In genomic region chr4:118269999-118270398, GRCm38 (mm10) we compare ENCODE assay signal across 9 mouse cellular contexts. TPM values are rescaled to one million over a fixed set of nuclear protein-coding genes. Genes with fewer than 3 reads are reported as not detected.
DNase-seq lines count a peak whose midpoint lies in the region; ATAC-seq and TF ChIP-seq lines count a peak whose summit lies in the region.
"Had no signal": no experiment of that assay in that cellular context is flagged by ENCODE, and none has a peak within 500 bp of the region (broad histone marks: within the 10 kb centered on the region; RNA-seq: fewer than 3 reads in every experiment).

No protein-coding gene starts in this region.

- H3K4me2 ChIP-seq in midbrain, embryonic 11.5 days, result no peak overlapping the region
- no peak overlapping the region for H3K4me2 ChIP-seq in midbrain, embryonic 13.5 days (replicated peaks)
- H3K4me2 ChIP-seq in hindbrain, postnatal 0 days (ENCODE audit: low read depth, low read length), result no peak overlapping the region

- peaks cover 15% of the 10 kb centered on the region for H3K36me3 ChIP-seq in midbrain, embryonic 11.5 days (ENCODE audit: control insufficient read depth, insufficient read depth, low read length)
- H3K36me3 ChIP-seq in midbrain, embryonic 13.5 days, result peaks cover 64% of the 10 kb centered on the region
- H3K36me3 ChIP-seq in hindbrain, postnatal 0 days (ENCODE audit: insufficient read depth, low read length), result peaks cover 10% of the 10 kb centered on the region; the same call in 1 of the 2 replicates

- WGBS in midbrain, embryonic 11.5 days, result 46% methylated on average over 6 of the region's 6 CpGs
- 39% methylated on average over 5 of the region's 6 CpGs for WGBS in midbrain, embryonic 13.5 days
- WGBS in hindbrain, postnatal 0 days, result 30% methylated on average over 6 of the region's 6 CpGs

- no peaks in the 10 kb centered on the region for H3K9me3 ChIP-seq in midbrain, embryonic 11.5 days (ENCODE audit: control insufficient read depth, low read length)
- H3K9me3 ChIP-seq in midbrain, embryonic 13.5 days, result no peaks in the 10 kb centered on the region
- H3K9me3 ChIP-seq in hindbrain, postnatal 0 days (ENCODE audit: low read length), result no peaks in the 10 kb centered on the region

- no peak overlapping the region for H3K27ac ChIP-seq in midbrain, embryonic 11.5 days (ENCODE audit: low read depth, low read length)
- H3K27ac ChIP-seq in midbrain, embryonic 13.5 days, result no peak overlapping the region
- 0 out of 2 replicates have a peak overlapping the region, but pooled peaks have one; percentile 5 for H3K27ac ChIP-seq in hindbrain, postnatal 0 days

- H3K4me3 ChIP-seq in midbrain, embryonic 11.5 days (ENCODE audit: low read depth, low read length), result no peak overlapping the region
- no peak overlapping the region for H3K4me3 ChIP-seq in midbrain, embryonic 13.5 days (replicated peaks)
- no peak overlapping the region for H3K4me3 ChIP-seq in hindbrain, postnatal 0 days (ENCODE audit: low read length)
- H3K4me3 ChIP-seq: myocyte had no signal

- H3K27me3 ChIP-seq in midbrain, embryonic 11.5 days (ENCODE audit: control insufficient read depth, insufficient read depth, low read length), result no peaks in the 10 kb centered on the region
- H3K27me3 ChIP-seq in midbrain, embryonic 13.5 days, result no peaks in the 10 kb centered on the region
- H3K27me3 ChIP-seq in hindbrain, postnatal 0 days (ENCODE audit: insufficient read depth, low read length), result no peaks in the 10 kb centered on the region

- peaks cover 31% of the 10 kb centered on the region for H3K4me1 ChIP-seq in midbrain, embryonic 11.5 days (ENCODE audit: control insufficient read depth, insufficient read depth, low read length)
- H3K4me1 ChIP-seq in midbrain, embryonic 13.5 days (replicated peaks), result peaks cover 73% of the 10 kb centered on the region
- peaks cover 23% of the 10 kb centered on the region for H3K4me1 ChIP-seq in hindbrain, postnatal 0 days (ENCODE audit: insufficient read depth, low read length)

- no peak overlapping the region for H3K9ac ChIP-seq in midbrain, embryonic 11.5 days (ENCODE audit: low read length)
- no peak overlapping the region; the same call in 1 of the 2 replicates for H3K9ac ChIP-seq in midbrain, embryonic 13.5 days (replicated peaks)
- H3K9ac ChIP-seq in hindbrain, postnatal 0 days (replicated peaks; ENCODE audit: low read length), result no peak overlapping the region

- ATAC-seq in midbrain, embryonic 11.5 days (ENCODE audit: low FRiP score), result no peak
- ATAC-seq in midbrain, embryonic 13.5 days, result no peak
- ATAC-seq in hindbrain, postnatal 0 days, result peak; percentile 42; the same call in 1 of the 2 replicates
- no peak for ATAC-seq in granulocyte monocyte progenitor cell, adult 5-6 weeks (replicated peaks; ENCODE audit: poor library complexity, severe bottlenecking)

- no peak for TF ChIP-seq CTCF in hindbrain, postnatal 0 days (IDR thresholded peaks at IDR 0.05; ENCODE audit: low read depth)

- peak; percentile 47 for DNase-seq in adrenal gland, postnatal 14 days
- no peak for DNase-seq in adrenal gland, adult 18-20 months (ENCODE audit: low spot score in 2 of 2)
- DNase-seq in midbrain, embryonic 11.5 days (ENCODE audit: low spot score, missing footprints), result peak; percentile 84
- DNase-seq in hindbrain, postnatal 0 days (ENCODE audit: low spot score), result peak; percentile 67
- peak; percentile 92 for DNase-seq in lung, postnatal 10 days
- no peak for DNase-seq in spleen, adult 12 weeks (ENCODE audit: low spot score)

RNA-seq across cellular contexts. Expression of gene Ptprf, which starts 21.2 kb away (rescaled TPM):
- 63.5 and 64.3 TPM in 2 replicates for total RNA-seq in adrenal gland, postnatal 14 days (2021)
- 10 to 100 TPM; 42.5 to 43.1 TPM for total RNA-seq in adrenal gland, adult 18-20 months (2021)
- polyA plus RNA-seq in midbrain, embryonic 11.5 days (2014; fragmentation: Nextera tagmentation; extraction: Ambion mirVana), result 60.1 and 63.5 TPM in 2 replicates
- polyA plus RNA-seq in midbrain, embryonic 13.5 days (2015; fragmentation: Nextera tagmentation; extraction: Ambion mirVana), result 80.3 and 91.8 TPM in 2 replicates
- 178 and 196 TPM in 2 replicates for total RNA-seq in hindbrain, postnatal 0 days (2014; rRNA removed)
- 39.2 and 44.4 TPM in 2 replicates for polyA plus RNA-seq in hindbrain, postnatal 0 days (2015; fragmentation: Nextera tagmentation; extraction: Ambion mirVana)
- total RNA-seq in granulocyte monocyte progenitor cell, adult 5-6 weeks (2014; fragmentation: Nextera tagmentation), result 0.17 TPM in 1 of 2 replicates, not detected in the other
- 0.04 TPM in 1 of 2 replicates, not detected in the other for total RNA-seq in granulocyte monocyte progenitor cell, adult 5-6 weeks (2017)

Comparison
In these comparisons a context has a peak if more than half of its experiments do, and no peak if none do; other contexts are left out.
1. DNase-seq: peak in adrenal gland, postnatal 14 days (single experiment), midbrain, embryonic 11.5 days (single experiment), hindbrain, postnatal 0 days (single experiment) and lung, postnatal 10 days (single experiment); none in adrenal gland, adult 18-20 months (0 of 2) and spleen, adult 12 weeks (single experiment).
2. RNA of gene Ptprf, which starts 21.2 kb away (total RNA-seq): 178 to 196 TPM in hindbrain, postnatal 0 days, 63.5 to 64.3 TPM in adrenal gland, postnatal 14 days and 42.5 to 43.1 TPM in adrenal gland, adult 18-20 months; 0.04 to 0.17 TPM in granulocyte monocyte progenitor cell, adult 5-6 weeks; every median in the first group is over 10 times any median in the second.